Mouse (Mus musculus): Measurements from ENCODE around the gene Rad51b.

DNA sequence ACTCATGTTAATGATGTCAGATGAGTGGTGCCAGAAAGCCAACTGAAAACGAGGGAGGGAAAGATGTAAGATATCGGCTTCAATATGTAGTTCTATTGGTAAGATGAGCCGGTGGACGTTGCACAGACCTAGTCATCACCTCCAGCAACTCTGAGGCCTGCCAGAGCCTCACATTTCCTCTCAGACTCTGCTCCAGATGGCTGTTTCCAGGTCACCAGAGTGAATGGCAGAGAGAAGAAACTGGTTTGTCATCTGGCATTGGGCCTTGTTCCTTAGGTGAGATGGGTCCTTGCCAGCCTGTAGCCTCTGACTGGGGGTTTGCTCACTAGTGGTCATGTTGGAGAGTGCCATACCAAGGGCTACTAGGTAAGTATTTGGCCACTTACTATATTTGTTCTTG lies 348.6 kb downstream of the Rad51b start:
- no peak for TF ChIP-seq CTCF (IDR thresholded peaks at IDR 0.05)
- TF ChIP-seq POLR2A (IDR thresholded peaks at IDR 0.05; ENCODE audit: insufficient read depth, low read depth, low read length) = no peak
- TF ChIP-seq EP300 (IDR thresholded peaks at IDR 0.05; ENCODE audit: insufficient read depth, low read depth, low read length) = no peak

Measured in heart, adult 2 months (tissue).